ENCODE assay signal across 19 mouse cellular contexts in the genomic region with DNA sequence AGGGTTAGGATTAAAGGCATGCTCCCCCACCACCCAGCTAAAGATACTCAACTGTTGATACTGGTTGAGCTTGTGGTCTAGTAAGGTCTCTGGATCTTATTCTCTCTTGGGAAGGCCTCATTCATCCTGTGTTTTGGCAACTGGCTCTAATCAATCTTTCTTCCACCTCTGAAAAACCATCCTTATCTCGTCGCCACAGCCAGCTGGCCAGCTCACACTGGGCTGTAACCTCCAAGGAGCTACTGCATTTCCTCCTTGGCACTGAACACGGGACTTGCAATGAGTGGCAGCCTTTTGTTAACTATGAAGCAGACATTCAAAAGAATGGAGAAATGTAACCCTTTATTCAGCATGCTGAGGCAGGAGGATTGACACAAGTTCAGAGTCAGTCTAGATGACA.
A peak's percentile ranks its signal among the peaks of the same experiment; 100 is the strongest.
DNase-seq lines count a peak whose midpoint lies in the region; ATAC-seq and TF ChIP-seq lines count a peak whose summit lies in the region.
"Had no signal": no experiment of that assay in that cellular context is flagged by ENCODE, and none has a peak within 500 bp of the region (broad histone marks: within the 10 kb centered on the region; RNA-seq: fewer than 3 reads in every experiment).

No protein-coding gene starts in this region.

- H3K4me1 ChIP-seq in liver, embryonic 14.5 days (replicated peaks; ENCODE audit: control insufficient read depth in 2 of 2, insufficient read depth in 2 of 2, low read length in 1 of 2) = peaks cover under 1 to 13% of the 10 kb centered on the region in 2 experiments; a peak in 2 of 4 replicates
- H3K4me1 ChIP-seq in midbrain, embryonic 10.5 days = peaks cover 4% of the 10 kb centered on the region

- H3K9ac ChIP-seq in liver, embryonic 14.5 days (replicated peaks) = no peak overlapping the region
- H3K9ac ChIP-seq: embryonic facial prominence, embryonic 13.5 days; limb, embryonic 15.5 days; stomach, embryonic 15.5 days had no signal

- intact Hi-C loops in heart, postnatal 25 days (cut with DNase I) = loop anchor here (2.0 kb wide), 1 partner anchor 54 kb away; no protein-coding TSS in a partner anchor

- H3K4me3 ChIP-seq in liver, embryonic 14.5 days (ENCODE audit: insufficient read depth in 1 of 2, low read depth in 2 of 2, low read length in 2 of 2) = no peak overlapping the region
- H3K4me3 ChIP-seq in myocyte = no peak overlapping the region
- H3K4me3 ChIP-seq in midbrain, embryonic 10.5 days = no peak overlapping the region
- H3K4me3 ChIP-seq: embryonic facial prominence, embryonic 13.5 days; hindbrain, embryonic 10.5 days; limb, embryonic 15.5 days; megakaryocyte, embryonic 14.5 days; stomach, embryonic 15.5 days had no signal

- peak; percentile 52; the same call in 1 of the 2 replicates for ATAC-seq in liver, embryonic 14.5 days (ENCODE audit: insufficient read depth)
- ATAC-seq: forebrain, embryonic 16.5 days had no signal

- no peak for TF ChIP-seq CTCF in liver, embryonic 14.5 days (IDR thresholded peaks at IDR 0.05; ENCODE audit: low read depth)

- H3ac ChIP-seq in myocyte (ENCODE audit: control insufficient read depth, insufficient read length) = no peak overlapping the region

- no peak overlapping the region for H3K27ac ChIP-seq in liver, embryonic 14.5 days
- H3K27ac ChIP-seq in midbrain, embryonic 10.5 days (replicated peaks) = no peak overlapping the region
- H3K27ac ChIP-seq: embryonic facial prominence, embryonic 13.5 days; hindbrain, embryonic 10.5 days; limb, embryonic 15.5 days; stomach, embryonic 15.5 days had no signal

- no peak for TF ChIP-seq POLR2A in myocyte (IDR thresholded peaks at IDR 0.05; ENCODE audit: insufficient read length, low read depth)

- 7% methylated on average over 3 of the region's 3 CpGs for WGBS in liver, embryonic 14.5 days (ENCODE audit: insufficient replicate concordance)
- 79% methylated on average over 3 of the region's 3 CpGs for WGBS in midbrain, embryonic 10.5 days

- no peaks in the 10 kb centered on the region for H3K79me2 ChIP-seq in myocyte (ENCODE audit: control insufficient read depth, insufficient read depth)

- no peaks in the 10 kb centered on the region for H3K27me3 ChIP-seq in liver, embryonic 14.5 days (ENCODE audit: control insufficient read depth, insufficient read depth, low read length)
- H3K27me3 ChIP-seq in myocyte (ENCODE audit: control insufficient read depth, insufficient read depth, insufficient read length) = no peaks in the 10 kb centered on the region
- H3K27me3 ChIP-seq in midbrain, embryonic 10.5 days (ENCODE audit: low read depth, poor library complexity, severe bottlenecking) = no peaks in the 10 kb centered on the region
- H3K27me3 ChIP-seq: embryonic facial prominence, embryonic 13.5 days; limb, embryonic 15.5 days; stomach, embryonic 15.5 days had no signal

- DNase-seq in heart, postnatal 25 days (ENCODE audit: low spot score) = peak; percentile 0
- no peak for DNase-seq in heart, adult 18-20 months
- peak; percentile 31 for DNase-seq in c-Kit-positive CD71-positive TER-119-negative erythroid progenitor cells, embryonic 14.5 days (ENCODE audit: low read depth)
- peak; percentile 3 to 13 (median 11) for DNase-seq in liver, embryonic 14.5 days (ENCODE audit: low read depth in 3 of 3, low spot score in 3 of 3)
- DNase-seq in kidney, postnatal 36 days = no peak
- no peak for DNase-seq in midbrain, embryonic 10.5 days (ENCODE audit: low spot score)
- no peak for DNase-seq in yolk sac, embryonic 10.5 days (ENCODE audit: low spot score)
- DNase-seq: cerebellum, adult 2 months; heart, adult 11 months; kidney, adult 8-10 months; spleen, adult 18-20 months; thymus, adult 2 months had no signal

- 0 out of 2 replicates have a peak, but pooled peaks have one; percentile 18 for TF ChIP-seq EP300 in liver, embryonic 14.5 days (IDR thresholded peaks at IDR 0.05; ENCODE audit: low read depth)

- H3K9me3 ChIP-seq in liver, embryonic 14.5 days (ENCODE audit: control insufficient read depth, low read length) = no peaks in the 10 kb centered on the region
- H3K9me3 ChIP-seq in midbrain, embryonic 10.5 days (replicated peaks) = no peaks in the 10 kb centered on the region
- H3K9me3 ChIP-seq: hindbrain, embryonic 10.5 days; limb, embryonic 15.5 days; stomach, embryonic 15.5 days had no signal

- no peak overlapping the region for H3K4me2 ChIP-seq in liver, embryonic 14.5 days (ENCODE audit: low read depth)
- no peak overlapping the region for H3K4me2 ChIP-seq in myocyte (ENCODE audit: low read depth)
- H3K4me2 ChIP-seq: embryonic facial prominence, embryonic 13.5 days; limb, embryonic 15.5 days; stomach, embryonic 15.5 days had no signal

- no peaks in the 10 kb centered on the region for H3K36me3 ChIP-seq in liver, embryonic 14.5 days (replicated peaks; ENCODE audit: control insufficient read depth, insufficient read depth, low read depth)
- H3K36me3 ChIP-seq in myocyte (ENCODE audit: control insufficient read depth, insufficient read depth) = no peaks in the 10 kb centered on the region
- H3K36me3 ChIP-seq in midbrain, embryonic 10.5 days = no peaks in the 10 kb centered on the region
- H3K36me3 ChIP-seq: embryonic facial prominence, embryonic 13.5 days; hindbrain, embryonic 10.5 days; limb, embryonic 15.5 days; stomach, embryonic 15.5 days had no signal

TF ChIP-seq in myocyte, 11 proteins besides CTCF, POLR2A, EP300 and RAD21:
- TF ChIP-seq MYOG (IDR thresholded peaks at IDR 0.05; ENCODE audit: control insufficient read depth in 1 of 3, insufficient read depth in 1 of 3, insufficient read length in 2 of 3, low read depth in 2 of 3) (peak; percentile 35 to 87 (median 45)), MYOD1 (IDR thresholded peaks at IDR 0.05; ENCODE audit: control insufficient read depth in 1 of 3, insufficient read length in 2 of 3, low read depth in 2 of 3) (peak; percentile 20 to 87 (median 79)), E2F4 (IDR thresholded peaks at IDR 0.05; ENCODE audit: insufficient read depth) (no peak), TCF12 (IDR thresholded peaks at IDR 0.05; ENCODE audit: insufficient read depth, poor library complexity, severe bottlenecking) (peak; percentile 59)

Comparison
In these comparisons a context has a peak if more than half of its experiments do, and no peak if none do; other contexts are left out.
1. DNase-seq: peak in heart, postnatal 25 days (single experiment), c-Kit-positive CD71-positive TER-119-negative erythroid progenitor cells, embryonic 14.5 days (single experiment) and liver, embryonic 14.5 days (3 of 3); none in heart, adult 18-20 months (0 of 2), kidney, postnatal 36 days (0 of 2), midbrain, embryonic 10.5 days (single experiment) and yolk sac, embryonic 10.5 days (single experiment).